8 mouse cellular contexts compared by ENCODE assay signal in the genomic region with DNA sequence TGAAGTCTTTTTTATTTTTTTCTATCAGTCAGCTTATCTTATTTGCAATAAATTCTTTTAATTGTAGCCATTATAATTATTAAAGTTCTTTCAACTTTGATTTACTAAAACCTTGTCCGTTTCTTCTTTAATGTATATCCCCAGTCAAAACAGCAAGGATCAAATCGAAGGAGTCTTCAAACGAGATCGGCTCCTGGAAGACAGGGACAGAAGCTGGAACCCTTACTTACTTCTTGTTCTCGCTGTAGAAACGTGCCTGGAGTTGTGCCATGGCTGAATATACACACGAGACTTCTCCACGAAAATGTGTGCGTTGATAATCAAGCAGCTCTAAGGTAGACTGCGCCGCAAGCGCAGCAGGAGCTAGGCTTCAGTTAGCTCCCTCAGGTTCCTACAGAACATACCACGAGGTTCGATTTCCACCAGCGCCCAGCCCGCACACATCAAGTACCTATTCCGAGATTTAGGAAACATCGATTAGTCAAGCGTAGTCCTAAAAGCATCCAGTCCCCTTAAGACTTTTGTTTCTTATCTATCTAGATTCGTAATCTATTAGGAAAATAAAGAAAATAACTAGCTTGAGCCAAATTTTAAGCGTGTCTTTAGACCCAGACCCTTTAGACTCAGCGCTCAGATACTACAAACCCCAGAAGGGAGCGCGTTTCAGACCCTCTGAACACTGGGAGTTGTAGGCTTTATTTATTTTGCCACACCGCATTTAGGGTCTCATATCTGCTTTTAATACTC. TPM values are rescaled to one million over a fixed set of nuclear protein-coding genes. Genes with fewer than 3 reads are reported as not detected.
DNase-seq lines count a peak whose midpoint lies in the region; ATAC-seq and TF ChIP-seq lines count a peak whose summit lies in the region.

No protein-coding gene starts in this region.

- peak overlapping the region; percentile 69 for H3K4me2 ChIP-seq in forebrain, postnatal 0 days (ENCODE audit: low read depth)
- H3K4me2 ChIP-seq in hindbrain, embryonic 11.5 days (replicated peaks; ENCODE audit: low read depth, low read length): peak overlapping the region; percentile 66
- H3K4me2 ChIP-seq in lung, postnatal 0 days (replicated peaks; ENCODE audit: low read depth, low read length): peak overlapping the region; percentile 63

- H3K36me3 ChIP-seq in MEL (ENCODE audit: control insufficient read depth in 1 of 2, insufficient read depth in 2 of 2, low read length in 2 of 2): peaks cover 16 to 21% of the 10 kb centered on the region in 2 experiments
- H3K36me3 ChIP-seq in forebrain, postnatal 0 days (ENCODE audit: insufficient read depth): peaks cover 12% of the 10 kb centered on the region
- H3K36me3 ChIP-seq in hindbrain, embryonic 11.5 days (ENCODE audit: control insufficient read depth, insufficient read depth, low read length): no peaks in the 10 kb centered on the region
- H3K36me3 ChIP-seq in lung, postnatal 0 days (ENCODE audit: insufficient read depth, low read length): no peaks in the 10 kb centered on the region

- H3K9me3 ChIP-seq in MEL (replicated peaks; ENCODE audit: insufficient read depth, low read length): no peaks in the 10 kb centered on the region
- H3K9me3 ChIP-seq in forebrain, postnatal 0 days (ENCODE audit: low read length): no peaks in the 10 kb centered on the region
- H3K9me3 ChIP-seq in hindbrain, embryonic 11.5 days (ENCODE audit: control insufficient read depth, low read length): no peaks in the 10 kb centered on the region
- no peaks in the 10 kb centered on the region for H3K9me3 ChIP-seq in lung, postnatal 0 days (ENCODE audit: low read length)

- under 1% methylated on average over 25 of the region's 25 CpGs for WGBS in forebrain, postnatal 0 days
- under 1% methylated on average over 25 of the region's 25 CpGs for WGBS in hindbrain, embryonic 11.5 days
- WGBS in lung, postnatal 0 days: under 1% methylated on average over 25 of the region's 25 CpGs

- peak overlapping the region; percentile 98 for H3K27ac ChIP-seq in MEL (ENCODE audit: control insufficient read depth, low read depth, low read length)
- peak overlapping the region; percentile 98 for H3K27ac ChIP-seq in forebrain, postnatal 0 days (ENCODE audit: low read depth, low read length)
- peak overlapping the region; percentile 90; the same call in 1 of the 2 replicates for H3K27ac ChIP-seq in hindbrain, embryonic 11.5 days (ENCODE audit: low read depth, low read length)
- H3K27ac ChIP-seq in lung, postnatal 0 days (ENCODE audit: low read length): peak overlapping the region; percentile 98; the same call in 1 of the 2 replicates

- TF ChIP-seq EP300 in MEL (IDR thresholded peaks at IDR 0.05; ENCODE audit: low read depth in 1 of 2, low read length in 2 of 2): no peak; a peak in 1 of 4 replicates
- TF ChIP-seq EP300 in lung, postnatal 0 days (IDR thresholded peaks at IDR 0.05): peak; percentile 47; the same call in 1 of the 2 replicates

- TF ChIP-seq RAD21 in MEL (IDR thresholded peaks at IDR 0.05; ENCODE audit: low read depth, low read length): no peak

- peak overlapping the region; percentile 66 to 92 for H3K4me3 ChIP-seq in MEL (ENCODE audit: control insufficient read depth in 1 of 2, insufficient read depth in 1 of 2, low read depth in 2 of 2, low read length in 2 of 2)
- H3K4me3 ChIP-seq in forebrain, postnatal 0 days (ENCODE audit: low read depth, low read length): peak overlapping the region; percentile 65
- H3K4me3 ChIP-seq in hindbrain, embryonic 11.5 days (ENCODE audit: low read depth, low read length): peak overlapping the region; percentile 61
- peak overlapping the region; percentile 88 for H3K4me3 ChIP-seq in lung, postnatal 0 days (ENCODE audit: low read depth, low read length)

- peak; percentile 55 to 58; a peak in 2 of 4 replicates for TF ChIP-seq POLR2A in MEL (IDR thresholded peaks at IDR 0.05; ENCODE audit: control insufficient read depth in 1 of 2, insufficient read depth in 1 of 2, low read depth in 1 of 2, low read length in 2 of 2, poor library complexity in 1 of 2)

- no peaks in the 10 kb centered on the region for H3K27me3 ChIP-seq in MEL (ENCODE audit: control insufficient read depth in 1 of 2, insufficient read depth in 2 of 2, low read length in 2 of 2)
- H3K27me3 ChIP-seq in forebrain, postnatal 0 days (ENCODE audit: insufficient read depth, low read length): no peaks in the 10 kb centered on the region
- H3K27me3 ChIP-seq in hindbrain, embryonic 11.5 days (ENCODE audit: control insufficient read depth, insufficient read depth, low read length): no peaks in the 10 kb centered on the region
- no peaks in the 10 kb centered on the region for H3K27me3 ChIP-seq in lung, postnatal 0 days (replicated peaks; ENCODE audit: insufficient read depth, low read length)

- H3K4me1 ChIP-seq in MEL (ENCODE audit: control insufficient read depth in 1 of 2, insufficient read depth in 2 of 2, low read length in 2 of 2): peaks cover 2 to 8% of the 10 kb centered on the region in 2 experiments; a peak in 2 of 4 replicates
- H3K4me1 ChIP-seq in forebrain, postnatal 0 days (ENCODE audit: insufficient read depth): peaks cover 5% of the 10 kb centered on the region; the same call in 1 of the 2 replicates
- no peaks in the 10 kb centered on the region for H3K4me1 ChIP-seq in hindbrain, embryonic 11.5 days (replicated peaks; ENCODE audit: control insufficient read depth, insufficient read depth, low read length)
- 0 out of 2 replicates have a peak, but pooled peaks cover 3% of the 10 kb centered on the region for H3K4me1 ChIP-seq in lung, postnatal 0 days (ENCODE audit: insufficient read depth, low read depth, low read length)

- DNase-seq in MEL (ENCODE audit: low read depth, low spot score): peak; percentile 92
- peak; percentile 75 for DNase-seq in cerebellum, adult 11-12 months
- DNase-seq in forebrain, postnatal 0 days: no peak
- peak; percentile 82 for DNase-seq in hindbrain, embryonic 11.5 days (ENCODE audit: low spot score)
- peak; percentile 51 to 75 for DNase-seq in layer of hippocampus, postnatal 10 days (ENCODE audit: low spot score in 2 of 2)
- DNase-seq in lung, postnatal 0 days (ENCODE audit: low spot score): peak; percentile 82
- DNase-seq in ovary, postnatal 14 days (ENCODE audit: low spot score): peak; percentile 15
- DNase-seq in thymus, postnatal 14 days: peak; percentile 73

- no peak for TF ChIP-seq CTCF in MEL (IDR thresholded peaks at IDR 0.05 in 2 of 3, conservative IDR thresholded peaks at IDR 0.05 in 1 of 3; ENCODE audit: control insufficient read depth in 1 of 3, insufficient read depth in 1 of 3, low read depth in 2 of 3, low read length in 3 of 3, poor library complexity in 1 of 3, severe bottlenecking in 1 of 3)
- no peak for TF ChIP-seq CTCF in forebrain, postnatal 0 days (IDR thresholded peaks at IDR 0.05; ENCODE audit: low read depth)
- no peak for TF ChIP-seq CTCF in lung, postnatal 0 days (IDR thresholded peaks at IDR 0.05)

- H3K79me2 ChIP-seq in MEL (ENCODE audit: control insufficient read depth, insufficient read depth, low read length, poor library complexity): peaks cover 30% of the 10 kb centered on the region

- ATAC-seq in forebrain, postnatal 0 days: peak; percentile 89
- peak; percentile 91 for ATAC-seq in hindbrain, embryonic 11.5 days (ENCODE audit: low FRiP score)
- ATAC-seq in lung, postnatal 0 days: peak; percentile 86

- H3K9ac ChIP-seq in MEL (ENCODE audit: control insufficient read depth, low read depth, low read length, poor library complexity, severe bottlenecking): peak overlapping the region; percentile 93
- H3K9ac ChIP-seq in forebrain, postnatal 0 days: peak overlapping the region; percentile 81
- H3K9ac ChIP-seq in hindbrain, embryonic 11.5 days (ENCODE audit: low read depth, low read length): peak overlapping the region; percentile 77
- H3K9ac ChIP-seq in lung, postnatal 0 days (replicated peaks; ENCODE audit: low read depth): peak overlapping the region; percentile 90

TF ChIP-seq in MEL, 35 proteins besides CTCF, POLR2A, EP300 and RAD21 (continues in another document):
- 0 out of 2 replicates have a peak, but pooled peaks have one; percentile 38 for TF ChIP-seq MYB (IDR thresholded peaks at IDR 0.05; ENCODE audit: low read depth, low read length)
- peak; percentile 92; the same call in 1 of the 2 replicates for TF ChIP-seq SIN3A (IDR thresholded peaks at IDR 0.05; ENCODE audit: low read length)
- TF ChIP-seq E2F4 (IDR thresholded peaks at IDR 0.05; ENCODE audit: borderline replicate concordance, low read depth, low read length): no peak

RNA-seq across cellular contexts. Expression of a gene that starts 0.6 kb away (rescaled TPM):
- total RNA-seq in MEL (2012; rRNA removed): 3.7 and 3.9 TPM in 2 replicates
- 1 to 10 TPM in 1 of 2 experiments, not detected in 1; 6.1 TPM for polyA plus RNA-seq in MEL (2012; ENCODE audit: insufficient read depth in 1 of 2, insufficient read length in 2 of 2, low read depth in 1 of 2, low replicate concordance in 2 of 2, missing spikeins in 1 of 2)
- total RNA-seq in forebrain, postnatal 0 days (2014; rRNA removed): 15.6 and 30.2 TPM in 2 replicates
- 5.3 and 7.0 TPM in 2 replicates for polyA plus RNA-seq in forebrain, postnatal 0 days (2015; fragmentation: Nextera tagmentation; extraction: Ambion mirVana)
- polyA plus RNA-seq in hindbrain, embryonic 11.5 days (2014; fragmentation: Nextera tagmentation; extraction: Ambion mirVana): 5.7 and 5.9 TPM in 2 replicates
- 10 to 100 TPM; 23.8 to 25.7 TPM for total RNA-seq in layer of hippocampus, postnatal 10 days (2021)
- polyA plus RNA-seq in lung, postnatal 0 days (2015; fragmentation: Nextera tagmentation; extraction: Ambion mirVana): 3.0 and 3.5 TPM in 2 replicates

RNA-seq across cellular contexts. Expression of a gene that starts 1.0 kb away (rescaled TPM):
- 94.4 and 99.1 TPM in 2 replicates for total RNA-seq in MEL (2012; rRNA removed)
- polyA plus RNA-seq in MEL (2012; ENCODE audit: insufficient read depth in 1 of 2, insufficient read length in 2 of 2, low read depth in 1 of 2, low replicate concordance in 2 of 2, missing spikeins in 1 of 2): 100 to 1,000 TPM in 1 of 2 experiments, 10 to 100 TPM in 1; 82.7 to 420 TPM
- 29.2 and 33.2 TPM in 2 replicates for total RNA-seq in forebrain, postnatal 0 days (2014; rRNA removed)
- 51.8 and 55.3 TPM in 2 replicates for polyA plus RNA-seq in forebrain, postnatal 0 days (2015; fragmentation: Nextera tagmentation; extraction: Ambion mirVana)
- 50.2 and 50.7 TPM in 2 replicates for polyA plus RNA-seq in hindbrain, embryonic 11.5 days (2014; fragmentation: Nextera tagmentation; extraction: Ambion mirVana)
- 10 to 100 TPM; 31.2 to 33.3 TPM for total RNA-seq in layer of hippocampus, postnatal 10 days (2021)
- polyA plus RNA-seq in lung, postnatal 0 days (2015; fragmentation: Nextera tagmentation; extraction: Ambion mirVana): 10.5 and 15.3 TPM in 2 replicates

RNA-seq across cellular contexts. Expression of a gene that starts 54.5 kb away (rescaled TPM):
- total RNA-seq in MEL (2012; rRNA removed): 4.9 and 6.1 TPM in 2 replicates
- 1 to 10 TPM in 1 of 2 experiments, not detected in 1; 6.2 TPM for polyA plus RNA-seq in MEL (2012; ENCODE audit: insufficient read depth in 1 of 2, insufficient read length in 2 of 2, low read depth in 1 of 2, low replicate concordance in 2 of 2, missing spikeins in 1 of 2)
- total RNA-seq in forebrain, postnatal 0 days (2014; rRNA removed): 63.2 and 63.6 TPM in 2 replicates
- polyA plus RNA-seq in forebrain, postnatal 0 days (2015; fragmentation: Nextera tagmentation; extraction: Ambion mirVana): 57.3 and 67.5 TPM in 2 replicates
- 4.2 and 4.5 TPM in 2 replicates for polyA plus RNA-seq in hindbrain, embryonic 11.5 days (2014; fragmentation: Nextera tagmentation; extraction: Ambion mirVana)
- 10 to 100 TPM; 41.3 to 43.4 TPM for total RNA-seq in layer of hippocampus, postnatal 10 days (2021)
- 0.39 and 0.62 TPM in 2 replicates for polyA plus RNA-seq in lung, postnatal 0 days (2015; fragmentation: Nextera tagmentation; extraction: Ambion mirVana)
